Mouse (Mus musculus) intestine, embryonic 15.5 days (tissue): ENCODE measurements around the gene Hid1. TPM values are rescaled to one million over a fixed set of nuclear protein-coding genes. Genes with fewer than 3 reads are reported as not detected.

Experiments
- ATAC-seq: fragments of 200-750 bp; cut with Nextera tagmentation; 2 replicates; pipeline ENCODE4 v1.8.0; 2017; ENCODE audit warnings: moderate TSS enrichment, moderate library complexity
- H3K27ac ChIP-seq: fragments of 300-500 bp; sonication (generic); 2 replicates; pipeline ENCODE4 v1.5.1; 2015; ENCODE audit warnings: mild to moderate bottlenecking, inconsistent platforms
- H3K27me3 ChIP-seq: fragments of 300-500 bp; sonication (generic); replicated peaks from 2 replicates; pipeline ENCODE4 v1.6.1; 2015; ENCODE audit warnings: inconsistent platforms
- H3K36me3 ChIP-seq: fragments of 300-500 bp; sonication (generic); 2 replicates; pipeline ENCODE4 v1.6.1; 2015; ENCODE audit warnings: inconsistent platforms
- H3K4me1 ChIP-seq: fragments of 300-500 bp; sonication (generic); replicated peaks from 2 replicates; pipeline ENCODE4 v1.6.1; 2015; ENCODE audit warnings: inconsistent platforms
- H3K4me2 ChIP-seq: fragments of 300-500 bp; sonication (generic); replicated peaks from 2 replicates; pipeline ENCODE4 v1.6.1; 2015; ENCODE audit warnings: mild to moderate bottlenecking, inconsistent platforms
- H3K4me3 ChIP-seq: fragments of 300-500 bp; sonication (generic); replicated peaks from 2 replicates; pipeline ENCODE4 v1.5.1; 2015; ENCODE audit warnings: inconsistent platforms
- H3K9ac ChIP-seq: fragments of 300-500 bp; sonication (generic); 2 replicates; pipeline ENCODE4 v1.6.1; 2015; ENCODE audit warnings: inconsistent platforms
- H3K9me3 ChIP-seq: fragments of 300-500 bp; sonication (generic); 2 replicates; pipeline ENCODE4 v1.6.1; 2016; ENCODE audit warnings: inconsistent platforms
- WGBS: fragments of 180-500 bp; shearing (Covaris S2); methylation state at CpG from one replicate; pipeline ENCODE4 v1.1.7; 2015; 5-methylcytosine and 5-hydroxymethylcytosine counted together
- polyA plus RNA-seq: library from polyadenylated mRNA; unstranded; fragments of >200 nt; fragmentation: Nextera tagmentation; extraction: Ambion mirVana; gene quantifications from 2 replicates; pipeline ENCODE4 v1.2.1, GENCODE M21; 2015

Hid1 gene
- polyA plus RNA-seq, 1 experiment from 2014 or later: 17.1 TPM

GRCm38 (mm10) chr11:115349976-115350375 lies 17.6 kb downstream of the Hid1 start:
- Histone ChIP-seq H3K27ac (no peak overlapping the region), H3K27me3 (peaks cover 3% of the 10 kb centered on the region; the same call in 1 of the 2 replicates), H3K9ac (no peak overlapping the region), H3K4me2 (no peak overlapping the region), H3K9me3 (no peaks in the 10 kb centered on the region), H3K4me3 (no peak overlapping the region), H3K4me1 (peaks cover 15% of the 10 kb centered on the region), H3K36me3 (no peaks in the 10 kb centered on the region)
- ATAC-seq: peak; percentile 62; the same call in 1 of the 2 replicates
- WGBS: 23% methylated on average over 4 of the region's 4 CpGs

DNA sequence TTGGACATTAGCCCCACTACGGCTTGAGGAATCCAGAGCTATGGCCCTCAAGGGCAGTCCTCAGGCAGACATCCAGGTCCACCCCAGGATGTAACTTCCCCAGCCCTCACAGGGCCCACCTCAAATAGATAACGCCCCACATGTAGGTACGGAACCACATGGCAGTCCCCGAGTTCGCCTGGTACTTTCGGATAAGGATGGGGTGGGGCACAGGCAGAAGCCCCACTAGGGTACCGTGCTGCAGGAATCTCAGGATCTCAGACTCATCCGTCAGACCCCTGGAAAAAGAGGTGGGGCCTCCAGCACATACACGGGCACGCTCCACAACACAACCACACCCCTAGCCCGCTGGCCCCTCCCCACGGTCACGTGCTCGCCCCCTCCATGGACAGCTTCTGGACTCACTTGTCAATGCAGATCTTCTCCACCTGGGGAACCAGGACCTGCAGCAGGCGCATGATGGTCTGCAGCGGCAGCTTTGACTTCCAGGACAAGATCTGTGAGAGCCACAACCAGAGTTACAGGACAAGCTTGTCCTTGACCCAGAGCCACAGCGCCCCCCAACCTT lies 18.8 kb downstream of the Hid1 start:
- ATAC-seq: peak; percentile 37; the same call in 1 of the 2 replicates
- no peaks in the 10 kb centered on the region for H3K9me3 ChIP-seq
- H3K4me3 ChIP-seq: 0 out of 2 replicates have a peak overlapping the region, but pooled peaks have one; percentile 2
- H3K4me1 ChIP-seq: peaks cover 15% of the 10 kb centered on the region
- WGBS: 43% methylated on average over 17 of the region's 17 CpGs
- H3K9ac ChIP-seq: no peak overlapping the region
- H3K36me3 ChIP-seq: no peaks in the 10 kb centered on the region
- H3K4me2 ChIP-seq: peak overlapping the region; percentile 30
- H3K27me3 ChIP-seq: peaks cover 7% of the 10 kb centered on the region
- no peak overlapping the region for H3K27ac ChIP-seq

GRCm38 (mm10) chr11:115345515-115345914 lies 22.0 kb downstream of the Hid1 start:
- no peak overlapping the region for H3K27ac ChIP-seq
- no peaks in the 10 kb centered on the region for H3K36me3 ChIP-seq
- H3K4me2 ChIP-seq: no peak overlapping the region
- no peak overlapping the region for H3K4me3 ChIP-seq
- 20% methylated on average over 7 of the region's 7 CpGs for WGBS
- H3K27me3 ChIP-seq: peaks cover 7% of the 10 kb centered on the region
- H3K9ac ChIP-seq: no peak overlapping the region
- ATAC-seq: no peak
- peaks cover 15% of the 10 kb centered on the region for H3K4me1 ChIP-seq
- no peaks in the 10 kb centered on the region for H3K9me3 ChIP-seq

- Histone ChIP-seq H3K27ac (no peak overlapping the region), H3K4me3 (no peak overlapping the region), H3K4me2 (no peak overlapping the region), H3K9me3 (no peaks in the 10 kb centered on the region), H3K9ac (no peak overlapping the region), H3K36me3 (no peaks in the 10 kb centered on the region), H3K4me1 (peaks cover 15% of the 10 kb centered on the region), H3K27me3 (peaks cover 8% of the 10 kb centered on the region)
- 15% methylated on average over 12 of the region's 12 CpGs for WGBS
- ATAC-seq: no peak
Measured at GRCm38 (mm10) chr11:115344967-115345366, 22.6 kb downstream of the Hid1 start.

DNA sequence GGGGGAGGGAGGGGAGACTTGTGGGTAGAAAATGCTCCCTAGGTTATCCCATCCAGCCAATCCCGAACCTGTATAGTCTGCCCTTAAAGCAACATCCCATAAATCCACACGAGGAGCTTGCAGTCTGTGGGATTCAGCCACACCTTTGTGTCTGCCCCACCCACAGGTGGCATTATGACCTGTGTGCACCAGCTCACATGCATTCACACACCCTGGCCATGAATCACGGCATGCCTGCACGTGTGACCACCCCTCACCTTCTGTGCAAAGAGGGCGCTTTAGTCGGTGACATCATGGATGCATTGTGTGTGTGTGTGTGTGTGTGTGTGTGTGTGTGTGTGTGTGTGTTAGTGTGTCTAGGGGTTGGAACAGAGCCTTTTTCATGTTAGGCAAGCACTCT lies 25.7 kb downstream of the Hid1 start:
- WGBS: 59% methylated on average over 6 of the region's 6 CpGs
- Histone ChIP-seq H3K27ac (no peak overlapping the region), H3K9ac (no peak overlapping the region), H3K4me3 (no peak overlapping the region), H3K9me3 (no peaks in the 10 kb centered on the region), H3K4me1 (peaks cover 12% of the 10 kb centered on the region), H3K27me3 (peaks cover 17% of the 10 kb centered on the region), H3K4me2 (no peak overlapping the region), H3K36me3 (no peaks in the 10 kb centered on the region)
- peak; percentile 40; the same call in 1 of the 2 replicates for ATAC-seq

GRCm38 (mm10) chr11:115341246-115341645 lies 26.3 kb downstream of the Hid1 start:
- Histone ChIP-seq H3K27me3 (peaks cover 19% of the 10 kb centered on the region), H3K27ac (no peak overlapping the region), H3K36me3 (no peaks in the 10 kb centered on the region), H3K4me2 (no peak overlapping the region), H3K4me1 (peaks cover 8% of the 10 kb centered on the region), H3K4me3 (no peak overlapping the region), H3K9me3 (no peaks in the 10 kb centered on the region), H3K9ac (no peak overlapping the region)
- WGBS: 64% methylated on average over 2 of the region's 2 CpGs
- ATAC-seq: no peak

- ATAC-seq: no peak
- Histone ChIP-seq H3K27ac (no peak overlapping the region), H3K4me2 (no peak overlapping the region), H3K4me1 (peaks cover 12% of the 10 kb centered on the region; the same call in 1 of the 2 replicates), H3K27me3 (peaks cover 43% of the 10 kb centered on the region), H3K9ac (no peak overlapping the region), H3K9me3 (no peaks in the 10 kb centered on the region), H3K36me3 (no peaks in the 10 kb centered on the region), H3K4me3 (no peak overlapping the region)
- WGBS: 56% methylated on average over 1 of the region's 1 CpGs
Measured at GRCm38 (mm10) chr11:115337826-115338225, 29.7 kb downstream of the Hid1 start.

DNA sequence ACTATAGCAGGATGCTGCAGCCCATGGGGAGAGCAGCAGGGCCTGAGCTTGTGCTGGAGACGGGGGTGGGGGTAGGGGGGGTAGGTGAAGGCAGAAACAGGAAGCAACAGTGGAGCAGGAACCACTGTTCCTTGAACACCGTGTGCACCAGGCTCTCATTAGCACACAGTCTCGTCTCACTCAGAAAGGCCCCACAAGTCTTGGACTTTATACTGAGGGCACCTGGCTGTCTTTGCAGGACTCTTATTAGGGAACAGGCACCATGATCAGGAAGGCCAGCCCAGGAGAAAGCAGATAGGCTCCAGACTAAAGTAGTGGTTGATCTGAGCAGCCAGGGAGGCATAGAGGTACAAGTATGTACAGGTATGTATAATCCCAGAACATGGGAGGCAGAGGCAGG lies 30.2 kb downstream of the Hid1 start:
- Histone ChIP-seq H3K4me1 (peaks cover 12% of the 10 kb centered on the region; the same call in 1 of the 2 replicates), H3K4me2 (no peak overlapping the region), H3K9me3 (no peaks in the 10 kb centered on the region), H3K27ac (no peak overlapping the region), H3K4me3 (no peak overlapping the region), H3K9ac (no peak overlapping the region), H3K27me3 (peaks cover 46% of the 10 kb centered on the region), H3K36me3 (no peaks in the 10 kb centered on the region)
- ATAC-seq: peak; percentile 63; the same call in 1 of the 2 replicates
- 49% methylated on average over 3 of the region's 3 CpGs for WGBS

- Histone ChIP-seq H3K27me3 (peaks cover 56% of the 10 kb centered on the region), H3K4me1 (peaks cover 12% of the 10 kb centered on the region; the same call in 1 of the 2 replicates), H3K36me3 (no peaks in the 10 kb centered on the region), H3K4me3 (no peak overlapping the region), H3K9ac (no peak overlapping the region), H3K9me3 (no peaks in the 10 kb centered on the region), H3K27ac (no peak overlapping the region), H3K4me2 (no peak overlapping the region)
- no peak for ATAC-seq
- 13% methylated on average over 6 of the region's 6 CpGs for WGBS
Measured at GRCm38 (mm10) chr11:115336115-115336514, 31.4 kb downstream of the Hid1 start.

- whole genome bisulfite sequencing: 55% methylated on average over 12 of the region's 12 CpGs
- Histone ChIP-seq H3K27ac (no peak overlapping the region), H3K4me2 (no peak overlapping the region)
Measured at GRCm38 (mm10) chr11:115335223-115335622, 32.3 kb downstream of the Hid1 start.

DNA sequence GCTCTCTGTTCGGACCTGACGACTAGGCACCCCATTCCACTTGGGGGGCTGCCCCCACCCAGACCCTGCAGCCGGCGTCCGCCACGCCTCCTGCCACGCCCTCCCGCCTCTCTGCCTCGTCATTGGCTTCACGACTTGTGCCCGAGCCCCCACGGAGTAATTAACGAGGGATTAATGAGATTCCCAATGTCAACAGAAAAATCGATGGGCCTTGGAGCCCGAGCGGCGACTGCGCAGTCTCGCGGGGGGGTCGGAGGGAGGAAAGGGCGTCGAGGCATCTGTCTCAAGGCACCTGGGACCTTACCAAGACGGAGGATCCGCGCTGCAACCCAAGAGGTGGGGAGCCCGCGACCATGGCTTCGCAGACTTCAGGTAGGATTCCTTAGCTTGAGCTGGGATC lies 33.0 kb downstream of the Hid1 start, which contains the start of gene Otop3:
Gene Otop3, plus strand, starts transcription at position 201 of the 400 bp plus-strand sequence.
- Histone ChIP-seq H3K4me3 (0 out of 2 replicates have a peak within 1 kb of the TSS, but pooled peaks have one; percentile 14), H3K27ac (no peak within 1 kb of the TSS), H3K4me1 (peaks cover 12% of the 10 kb centered on the region; the same call in 1 of the 2 replicates), H3K9ac (peak within 1 kb of the TSS; percentile 10; the same call in 1 of the 2 replicates), H3K27me3 (peaks cover 53% of the 10 kb centered on the region), H3K4me2 (peak within 1 kb of the TSS; percentile 50), H3K9me3 (no peaks in the 10 kb centered on the region), H3K36me3 (no peaks in the 10 kb centered on the region)
- WGBS: 3% methylated on average over 29 of the region's 29 CpGs
- peak; percentile 33; the same call in 1 of the 2 replicates for ATAC-seq

More at GRCm38 (mm10) chr11:115335223-115335622, 32.3 kb downstream of the Hid1 start:
- peaks cover 58% of the 10 kb centered on the region for H3K27me3 ChIP-seq
- no peaks in the 10 kb centered on the region for H3K9me3 ChIP-seq
- H3K9ac ChIP-seq: no peak overlapping the region
- H3K4me3 ChIP-seq: no peak overlapping the region
- no peaks in the 10 kb centered on the region for H3K36me3 ChIP-seq
- no peak for ATAC-seq
- H3K4me1 ChIP-seq: peaks cover 12% of the 10 kb centered on the region; the same call in 1 of the 2 replicates

DNA sequence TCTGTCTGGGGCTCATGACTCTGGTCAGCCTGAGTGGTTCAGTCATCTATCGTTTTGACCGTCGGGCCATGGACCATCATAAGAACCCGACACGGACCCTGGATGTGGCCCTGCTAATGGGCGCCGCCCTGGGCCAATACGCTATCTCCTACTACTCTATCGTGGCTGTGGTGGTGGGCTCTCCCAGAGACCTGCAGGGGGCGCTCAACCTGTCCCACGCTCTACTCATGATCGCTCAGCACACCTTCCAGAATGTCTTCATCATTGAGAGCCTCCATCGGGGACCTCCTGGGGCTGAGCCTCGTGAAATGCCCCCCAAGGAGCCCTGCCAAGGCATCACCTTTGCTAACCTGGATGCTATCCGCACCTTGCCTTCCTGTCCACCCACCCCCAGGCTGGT lies 38.2 kb downstream of the Hid1 start:
- Histone ChIP-seq H3K4me2 (no peak overlapping the region), H3K27me3 (peaks cover 41% of the 10 kb centered on the region), H3K4me3 (no peak overlapping the region), H3K4me1 (peaks cover under 1% of the 10 kb centered on the region; the same call in 1 of the 2 replicates), H3K36me3 (no peaks in the 10 kb centered on the region), H3K27ac (no peak overlapping the region), H3K9me3 (no peaks in the 10 kb centered on the region), H3K9ac (no peak overlapping the region)
- WGBS: 73% methylated on average over 15 of the region's 15 CpGs
- ATAC-seq: no peak

DNA sequence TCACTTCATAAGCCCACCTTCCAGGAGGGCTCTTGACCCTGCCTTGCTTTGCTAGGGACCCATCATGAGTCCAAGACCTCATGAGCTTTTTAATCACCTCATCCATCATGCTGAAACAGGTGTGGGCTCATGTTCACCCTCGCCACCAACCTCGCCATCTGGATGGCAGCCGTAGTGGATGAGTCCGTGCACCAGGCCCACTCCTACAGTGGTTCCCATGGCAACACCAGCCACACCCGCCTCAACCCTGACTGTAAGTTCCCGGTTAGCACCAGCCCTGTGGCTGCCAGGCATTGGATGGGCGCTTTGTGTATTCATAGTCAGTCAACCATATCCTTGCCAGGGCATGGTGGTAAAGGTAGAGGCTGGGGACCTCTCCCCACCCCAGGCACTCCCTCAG lies 40.8 kb downstream of the Hid1 start:
- Histone ChIP-seq H3K9ac (no peak overlapping the region), H3K4me3 (no peak overlapping the region), H3K36me3 (no peaks in the 10 kb centered on the region), H3K9me3 (no peaks in the 10 kb centered on the region), H3K4me1 (0 out of 2 replicates have a peak, but pooled peaks cover 4% of the 10 kb centered on the region), H3K27ac (no peak overlapping the region), H3K4me2 (no peak overlapping the region), H3K27me3 (peaks cover 43% of the 10 kb centered on the region)
- WGBS: 64% methylated on average over 7 of the region's 7 CpGs
- no peak for ATAC-seq
